Mouse (Mus musculus) liver, adult 2 months (tissue): ENCODE measurements around the gene Clec12a.

ENCODE experiments used
- CTCF ChIP-seq: fragments of 200-500 bp; IDR thresholded peaks from 2 replicates; pipeline ENCODE4 v1.5.1; 2011; ENCODE audit warnings: low read depth, low read length, control low read depth
- POLR2A ChIP-seq: fragments of 200-500 bp; IDR thresholded peaks from 2 replicates; pipeline ENCODE4 v1.6.1; 2011; ENCODE audit warnings: low read length, control low read depth; ENCODE audit not compliant: insufficient read depth; ENCODE audit errors: extremely low read depth

DNA sequence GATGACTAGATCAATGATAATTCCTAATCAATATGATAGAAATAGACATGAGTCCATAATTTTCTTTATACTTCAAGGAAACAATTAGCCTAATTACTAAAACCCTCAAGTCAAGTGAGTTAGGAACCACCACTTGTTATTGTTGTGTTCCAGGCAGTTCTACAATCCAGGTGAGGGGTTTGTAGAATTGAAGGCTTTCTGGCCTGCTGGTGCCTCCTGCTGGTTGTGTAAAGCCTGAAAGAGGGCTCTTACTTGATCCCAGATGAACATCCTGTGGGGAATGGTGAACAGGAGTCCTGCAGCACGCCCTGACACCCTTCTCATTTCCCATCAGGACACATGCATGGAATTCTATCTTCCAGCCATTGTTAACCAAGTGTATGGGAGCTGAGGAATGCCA is 24.1 kb upstream of the Clec12a start:
- TF ChIP-seq CTCF (no peak), POLR2A (no peak)
